Mouse (Mus musculus) heart, embryonic 12.5 days (tissue): ENCODE measurements around the gene Smurf1. TPM values are rescaled to one million over a fixed set of nuclear protein-coding genes. Genes with fewer than 3 reads are reported as not detected.
A peak's percentile ranks its signal among the peaks of the same experiment; 100 is the strongest.

ENCODE experiments used
- ATAC-seq: fragments of 200-750 bp; cut with Nextera tagmentation; 2 replicates; pipeline ENCODE4 v1.8.0; 2017; ENCODE audit warnings: moderate TSS enrichment, moderate library complexity; ENCODE audit not compliant: insufficient number of reproducible peaks, low FRiP score
- H3K27ac ChIP-seq: fragments of 300-500 bp; sonication (generic); 2 replicates; pipeline ENCODE4 v1.5.1; 2016; ENCODE audit warnings: mild to moderate bottlenecking, moderate library complexity; ENCODE audit not compliant: poor library complexity, severe bottlenecking
- H3K27me3 ChIP-seq: fragments of 300-500 bp; sonication (generic); replicated peaks from 2 replicates; pipeline ENCODE4 v1.6.1; 2016; ENCODE audit warnings: mild to moderate bottlenecking, moderate library complexity
- H3K36me3 ChIP-seq: fragments of 300-500 bp; sonication (generic); 2 replicates; pipeline ENCODE4 v1.6.1; 2016; ENCODE audit warnings: mild to moderate bottlenecking, moderate library complexity
- H3K4me1 ChIP-seq: fragments of 300-500 bp; sonication (generic); replicated peaks from 2 replicates; pipeline ENCODE4 v1.6.1; 2016; ENCODE audit warnings: mild to moderate bottlenecking
- H3K4me2 ChIP-seq: fragments of 300-500 bp; sonication (generic); 2 replicates; pipeline ENCODE4 v1.6.1; 2016; ENCODE audit warnings: mild to moderate bottlenecking, moderate library complexity
- H3K4me3 ChIP-seq: fragments of 300-500 bp; sonication (generic); 2 replicates; pipeline ENCODE4 v1.5.1; 2016; ENCODE audit warnings: mild to moderate bottlenecking
- H3K9ac ChIP-seq: fragments of 300-500 bp; sonication (generic); 2 replicates; pipeline ENCODE4 v1.6.1; 2016; ENCODE audit warnings: mild to moderate bottlenecking, moderate library complexity
- H3K9me3 ChIP-seq: fragments of 300-500 bp; sonication (generic); replicated peaks from 2 replicates; pipeline ENCODE4 v1.6.1; 2016; ENCODE audit warnings: mild to moderate bottlenecking, moderate library complexity
- WGBS: fragments of 180-500 bp; shearing (Covaris S2); methylation state at CpG from one replicate; pipeline ENCODE4 v1.1.7; 2016; 5-methylcytosine and 5-hydroxymethylcytosine counted together
- polyA plus RNA-seq: library from polyadenylated mRNA; unstranded; fragments of >200 nt; fragmentation: Nextera tagmentation; extraction: Ambion mirVana; gene quantifications from 2 replicates; pipeline ENCODE4 v1.2.1, GENCODE M21; 2016

Smurf1 gene
- polyA plus RNA-seq, 1 experiment from 2014 or later, result 18.7 TPM

DNA sequence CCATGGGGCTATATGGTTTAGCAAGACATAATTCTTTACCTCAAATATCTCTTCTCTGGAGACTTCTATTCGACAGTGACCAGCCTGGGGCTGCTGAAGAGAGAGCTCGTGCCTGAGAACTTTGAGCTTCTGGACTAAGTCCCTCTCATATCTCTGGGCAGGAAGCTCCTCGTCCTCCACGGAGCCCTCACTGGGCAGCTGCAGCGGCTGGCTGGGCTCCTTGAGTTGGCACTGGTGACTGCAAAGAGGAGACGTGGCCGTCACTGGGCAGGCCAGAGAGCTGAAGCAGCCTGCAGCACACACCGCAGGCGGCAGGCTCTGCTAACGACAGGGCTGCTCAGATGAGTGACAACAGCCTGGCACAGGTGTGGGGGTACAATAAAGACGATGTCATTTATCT, 74.4 kb downstream of the Smurf1 start:
- Histone ChIP-seq H3K9ac (no peak overlapping the region), H3K27ac (no peak overlapping the region), H3K4me1 (no peaks in the 10 kb centered on the region), H3K4me3 (no peak overlapping the region), H3K36me3 (peaks cover 93% of the 10 kb centered on the region), H3K9me3 (peaks cover 6% of the 10 kb centered on the region), H3K27me3 (no peaks in the 10 kb centered on the region), H3K4me2 (no peak overlapping the region)
- WGBS, result 80% methylated on average over 11 of the region's 11 CpGs
- ATAC-seq, result no peak

DNA sequence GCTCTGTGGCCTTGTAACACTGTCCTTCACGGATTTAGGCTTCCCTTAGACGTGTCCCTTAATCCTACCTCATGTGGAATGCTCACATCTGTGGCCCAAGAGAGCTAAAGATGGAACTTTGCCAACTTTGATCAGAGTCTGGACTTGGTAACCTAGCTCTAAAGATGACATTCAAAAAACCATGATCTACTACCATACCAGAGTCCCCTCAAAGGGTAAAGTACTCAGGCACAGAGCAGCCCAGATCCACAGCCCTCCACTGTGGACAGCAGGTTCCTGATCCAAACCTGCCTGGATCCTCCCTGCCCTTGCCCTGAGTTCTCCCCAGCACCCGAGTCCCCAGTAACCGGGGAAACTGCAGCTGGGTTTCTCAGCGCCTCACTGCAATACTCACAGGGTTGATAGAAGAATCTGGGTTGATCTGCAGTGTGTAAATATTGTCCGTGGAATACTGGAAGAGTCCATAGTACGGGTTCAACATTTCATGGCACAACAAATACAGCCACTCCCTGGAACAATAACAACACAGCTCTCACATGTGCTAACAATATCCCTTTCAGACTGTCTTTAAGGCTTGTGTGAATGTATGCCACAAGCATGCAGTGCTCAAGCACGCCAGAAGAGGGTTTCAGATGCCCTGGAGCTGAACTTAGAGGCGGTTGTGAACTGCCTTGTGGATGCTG, 79.5 kb downstream of the Smurf1 start:
- Histone ChIP-seq H3K36me3 (peaks cover 96% of the 10 kb centered on the region), H3K9me3 (peaks cover 6% of the 10 kb centered on the region), H3K4me3 (no peak overlapping the region), H3K27me3 (no peaks in the 10 kb centered on the region), H3K4me1 (peaks cover 16% of the 10 kb centered on the region), H3K27ac (0 out of 2 replicates have a peak overlapping the region, but pooled peaks have one; percentile 15), H3K9ac (no peak overlapping the region), H3K4me2 (no peak overlapping the region)
- 85% methylated on average over 9 of the region's 9 CpGs for WGBS
- ATAC-seq, result no peak

DNA sequence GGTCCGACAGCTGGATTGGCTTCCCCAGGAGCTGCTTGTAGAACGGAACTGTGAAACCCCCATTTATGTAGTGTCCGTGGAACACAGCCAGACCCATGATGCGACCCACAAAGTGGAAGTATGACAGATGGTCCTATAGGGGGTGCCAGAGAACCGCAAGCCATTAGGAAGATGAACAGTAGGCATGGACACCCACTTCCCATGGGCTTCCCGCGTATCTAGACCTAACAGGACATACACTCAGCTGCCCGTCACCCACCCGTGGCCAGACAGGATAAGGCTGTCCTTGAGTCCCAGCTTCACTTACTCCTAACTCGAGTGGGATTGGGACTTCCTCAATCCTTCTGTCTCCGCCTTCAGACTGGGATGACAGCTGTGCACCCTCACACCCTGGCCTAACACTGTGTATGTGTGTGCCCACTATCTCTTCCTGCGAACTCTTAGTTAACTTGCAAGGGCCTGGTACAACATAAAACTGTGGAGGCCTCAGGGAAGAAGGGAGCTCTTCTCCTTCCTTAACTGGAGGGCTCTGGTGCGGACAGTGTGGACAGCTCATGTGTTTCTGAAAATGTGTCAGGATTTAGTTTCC, 80.9 kb downstream of the Smurf1 start:
- no peak for ATAC-seq
- WGBS, result 73% methylated on average over 13 of the region's 13 CpGs

DNA sequence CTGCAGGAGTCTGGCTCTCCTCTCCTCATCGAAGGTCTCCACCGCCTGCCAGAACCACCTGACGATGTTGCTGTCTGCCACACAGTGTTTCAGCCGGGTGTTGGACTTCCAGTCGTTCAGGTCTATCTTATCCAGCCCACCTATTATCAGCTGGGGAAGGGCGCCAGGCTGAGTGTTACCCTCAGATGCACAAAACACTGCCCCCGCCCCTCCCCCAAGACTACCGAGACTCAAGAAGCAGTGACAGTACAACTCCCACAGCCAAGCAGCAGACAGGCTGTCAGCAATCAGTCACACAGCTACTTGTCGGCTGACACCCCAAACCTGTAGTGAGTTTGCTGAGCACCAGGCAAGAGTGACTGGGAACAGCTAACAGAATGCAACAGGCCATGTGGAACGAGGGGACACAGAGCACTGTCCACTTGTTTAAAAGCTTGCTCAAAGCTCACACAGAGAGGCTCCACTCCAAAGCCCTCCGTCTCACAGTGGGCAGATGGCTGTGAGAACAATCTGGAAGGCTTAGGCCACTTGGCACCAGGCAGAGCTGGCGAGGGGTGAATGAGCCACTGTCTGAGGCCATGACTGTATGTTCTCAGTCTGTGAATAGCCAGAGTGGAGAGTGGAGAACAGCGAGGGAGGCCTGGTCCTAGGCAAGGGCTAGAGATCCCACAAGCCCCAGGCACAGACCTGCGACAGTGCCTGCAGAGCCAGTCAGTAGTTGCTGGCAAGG, 83.8 kb downstream of the Smurf1 start:
- Histone ChIP-seq H3K27me3 (no peaks in the 10 kb centered on the region), H3K4me3 (no peak overlapping the region), H3K4me2 (no peak overlapping the region), H3K27ac (peak overlapping the region; percentile 9; the same call in 1 of the 2 replicates), H3K9ac (no peak overlapping the region), H3K4me1 (peaks cover 16% of the 10 kb centered on the region), H3K9me3 (0 out of 2 replicates have a peak, but pooled peaks cover 3% of the 10 kb centered on the region), H3K36me3 (peaks cover 99% of the 10 kb centered on the region)
- WGBS, result 46% methylated on average over 14 of the region's 14 CpGs
- ATAC-seq, result no peak

More for the DNA sequence above, 80.9 kb downstream of the Smurf1 start:
- Histone ChIP-seq H3K4me3 (no peak overlapping the region), H3K9ac (no peak overlapping the region), H3K4me2 (no peak overlapping the region), H3K36me3 (peaks cover 100% of the 10 kb centered on the region), H3K9me3 (peaks cover 6% of the 10 kb centered on the region), H3K27me3 (no peaks in the 10 kb centered on the region), H3K27ac (no peak overlapping the region), H3K4me1 (peaks cover 16% of the 10 kb centered on the region)

DNA sequence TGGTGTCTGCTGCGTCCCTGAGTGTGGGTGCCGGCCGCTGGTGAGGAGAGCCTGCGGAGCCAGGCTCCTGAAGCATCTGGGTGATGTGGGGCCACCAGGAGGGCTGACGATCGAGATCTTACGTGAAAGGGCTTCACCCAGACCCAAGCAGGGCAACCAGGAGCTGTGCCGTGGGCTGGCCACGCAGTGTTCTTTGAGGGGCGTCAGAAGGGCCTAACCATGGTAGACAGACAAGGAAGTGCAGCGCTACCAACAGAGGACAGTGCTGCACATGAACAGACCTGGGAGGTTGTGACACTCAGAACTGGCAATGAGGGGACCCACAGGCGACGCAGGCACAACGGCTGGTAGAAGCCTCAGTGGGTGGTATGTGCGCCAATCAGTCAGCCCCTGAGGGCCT, 88.6 kb downstream of the Smurf1 start:
- Histone ChIP-seq H3K9ac (no peak overlapping the region), H3K9me3 (no peaks in the 10 kb centered on the region), H3K36me3 (peaks cover 54% of the 10 kb centered on the region), H3K4me1 (peaks cover 16% of the 10 kb centered on the region), H3K4me3 (no peak overlapping the region), H3K27ac (no peak overlapping the region), H3K4me2 (no peak overlapping the region), H3K27me3 (no peaks in the 10 kb centered on the region)
- WGBS, result 90% methylated on average over 15 of the region's 15 CpGs
- no peak for ATAC-seq

DNA sequence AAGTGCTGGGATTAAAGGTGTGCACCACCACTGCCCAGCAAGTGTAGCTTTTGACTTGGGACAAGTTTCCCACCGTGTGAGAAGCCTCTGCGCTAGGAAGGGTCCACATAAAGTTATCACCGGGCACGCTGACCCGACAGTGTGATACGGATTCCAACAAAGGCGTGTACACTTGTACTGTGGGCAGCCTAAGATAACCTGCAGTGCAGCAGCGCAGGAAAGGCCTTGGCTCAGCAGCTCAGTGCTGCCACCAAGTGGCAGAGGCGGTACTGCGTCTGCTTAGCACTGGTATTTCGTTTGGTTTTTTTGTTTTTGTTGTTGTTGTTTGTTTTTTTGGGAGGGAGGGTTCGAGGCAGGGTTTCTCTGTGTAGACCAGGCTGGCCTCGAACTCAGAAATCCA, 89.8 kb downstream of the Smurf1 start:
- no peak overlapping the region for H3K4me2 ChIP-seq
- peaks cover 8% of the 10 kb centered on the region; the same call in 1 of the 2 replicates for H3K4me1 ChIP-seq
- H3K36me3 ChIP-seq, result peaks cover 43% of the 10 kb centered on the region
- H3K9me3 ChIP-seq, result no peaks in the 10 kb centered on the region
- H3K27me3 ChIP-seq, result no peaks in the 10 kb centered on the region
- H3K4me3 ChIP-seq, result no peak overlapping the region
- WGBS, result 5% methylated on average over 13 of the region's 13 CpGs
- no peak overlapping the region for H3K27ac ChIP-seq
- no peak for ATAC-seq
- no peak overlapping the region for H3K9ac ChIP-seq

DNA sequence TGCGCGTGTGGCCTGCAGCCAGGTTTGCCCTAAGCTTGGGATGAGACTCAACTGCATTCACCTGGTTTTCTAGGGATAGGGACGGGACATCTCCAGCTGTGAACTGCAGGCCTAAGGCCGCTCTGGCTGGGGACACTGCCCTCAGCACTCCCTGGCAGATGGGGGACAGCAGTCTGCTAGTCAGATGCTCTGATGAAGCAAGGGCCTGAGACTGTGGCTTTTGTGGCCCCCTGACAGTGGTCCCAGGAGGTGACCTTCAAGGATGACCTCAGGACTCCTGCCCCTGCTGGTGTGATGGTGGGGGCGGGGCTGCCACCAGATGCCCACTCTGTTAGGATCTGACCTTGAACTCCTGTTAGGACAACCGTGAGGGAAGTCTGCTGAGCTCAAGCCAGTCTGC, 90.4 kb downstream of the Smurf1 start:
- 80% methylated on average over 6 of the region's 6 CpGs for WGBS
- no peak overlapping the region for H3K9ac ChIP-seq
- H3K9me3 ChIP-seq, result no peaks in the 10 kb centered on the region
- no peak overlapping the region for H3K4me3 ChIP-seq
- no peak for ATAC-seq
- peaks cover 8% of the 10 kb centered on the region; the same call in 1 of the 2 replicates for H3K4me1 ChIP-seq
- H3K4me2 ChIP-seq, result no peak overlapping the region
- H3K27ac ChIP-seq, result no peak overlapping the region
- H3K36me3 ChIP-seq, result peaks cover 36% of the 10 kb centered on the region
- no peaks in the 10 kb centered on the region for H3K27me3 ChIP-seq

DNA sequence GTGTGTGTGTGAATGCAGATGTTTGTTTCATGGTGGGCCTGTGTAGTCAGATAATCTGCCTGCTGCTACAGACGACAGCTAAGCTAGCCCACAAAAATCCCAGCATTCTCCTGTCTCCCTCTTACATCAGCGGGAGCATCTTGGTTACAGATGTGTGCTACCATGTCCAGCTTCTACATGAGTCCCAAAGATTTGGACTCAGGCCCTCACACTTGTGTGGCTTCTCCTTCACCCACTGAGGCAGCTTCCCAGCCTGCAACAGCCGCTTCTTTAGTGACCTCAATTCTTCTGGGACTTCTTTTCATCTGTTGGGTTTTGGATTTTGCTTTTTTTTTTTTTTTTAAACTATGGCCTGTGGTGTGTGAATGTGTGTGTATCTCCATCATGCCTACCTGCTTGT, 92.8 kb downstream of the Smurf1 start:
- Histone ChIP-seq H3K4me2 (no peak overlapping the region), H3K9ac (no peak overlapping the region), H3K9me3 (no peaks in the 10 kb centered on the region), H3K27ac (no peak overlapping the region), H3K4me1 (peaks cover 8% of the 10 kb centered on the region; the same call in 1 of the 2 replicates), H3K36me3 (peaks cover 13% of the 10 kb centered on the region), H3K27me3 (no peaks in the 10 kb centered on the region), H3K4me3 (no peak overlapping the region)
- no peak for ATAC-seq
- 79% methylated on average over 3 of the region's 3 CpGs for WGBS

DNA sequence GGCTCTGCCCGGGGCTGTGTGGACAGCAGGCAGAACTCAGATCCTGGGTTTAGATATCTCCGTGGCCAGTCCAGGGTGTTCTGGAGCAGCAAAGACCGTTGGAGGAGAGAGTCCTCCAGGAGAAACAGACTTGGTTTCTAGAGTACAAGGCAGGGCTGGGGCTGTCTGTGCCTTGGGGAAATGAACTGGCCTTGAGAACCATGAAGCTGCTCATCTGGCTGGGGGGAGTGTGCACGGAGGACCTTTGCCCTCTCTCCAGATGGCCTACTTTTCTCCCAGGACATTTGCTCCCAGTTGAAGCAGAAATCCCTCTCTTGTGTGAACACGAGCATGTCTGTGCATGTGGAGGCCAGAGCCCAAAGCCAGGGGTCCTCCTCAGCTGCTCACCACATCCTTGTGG, 93.3 kb downstream of the Smurf1 start:
- H3K4me3 ChIP-seq, result no peak overlapping the region
- peaks cover 8% of the 10 kb centered on the region; the same call in 1 of the 2 replicates for H3K4me1 ChIP-seq
- ATAC-seq, result no peak
- WGBS, result 62% methylated on average over 5 of the region's 5 CpGs
- peaks cover 8% of the 10 kb centered on the region for H3K36me3 ChIP-seq
- no peaks in the 10 kb centered on the region for H3K9me3 ChIP-seq
- no peak overlapping the region for H3K27ac ChIP-seq
- H3K9ac ChIP-seq, result no peak overlapping the region
- no peak overlapping the region for H3K4me2 ChIP-seq
- no peaks in the 10 kb centered on the region for H3K27me3 ChIP-seq

DNA sequence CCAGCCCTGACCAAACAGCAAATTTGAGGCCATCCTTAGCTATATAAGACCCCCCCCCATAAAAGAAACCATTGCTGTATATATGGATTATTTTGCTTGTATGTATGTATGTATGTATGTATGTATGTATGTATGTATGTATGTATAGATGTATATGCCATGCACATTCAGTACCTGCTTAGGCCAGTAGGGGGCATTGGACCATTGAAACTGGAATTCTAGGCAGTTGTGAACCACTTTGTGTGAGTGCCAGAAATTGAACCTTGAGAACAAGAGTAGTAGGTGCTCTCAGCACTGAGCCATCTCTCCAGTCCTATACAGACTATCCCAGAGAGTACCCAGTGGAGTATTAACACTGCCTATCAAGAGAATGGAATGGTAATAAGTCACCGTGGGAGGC, 93.9 kb downstream of the Smurf1 start:
- ATAC-seq, result no peak
- WGBS, result 94% methylated on average over 1 of the region's 1 CpGs

DNA sequence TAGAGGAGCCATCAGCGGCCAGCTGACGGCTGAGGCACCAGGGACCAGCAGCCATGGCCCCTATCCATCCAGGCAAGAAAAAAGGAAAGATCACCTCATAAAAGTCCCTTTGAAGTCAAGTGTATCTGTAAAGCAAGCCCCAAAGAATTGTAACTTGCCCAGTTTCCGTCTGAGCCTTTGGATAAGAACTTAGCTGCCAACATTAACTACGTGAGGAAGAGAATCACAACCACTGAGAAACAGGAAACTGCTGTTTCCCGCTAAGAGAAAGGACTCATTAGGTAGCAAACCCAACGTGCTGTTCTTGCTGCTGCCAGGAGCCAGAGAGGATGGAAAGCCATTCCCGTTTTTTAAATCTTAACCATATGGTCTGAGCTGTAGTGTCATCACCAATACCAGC, 94.9 kb downstream of the Smurf1 start:
- no peak overlapping the region for H3K27ac ChIP-seq
- WGBS, result 60% methylated on average over 7 of the region's 7 CpGs

More for the DNA sequence above, 93.9 kb downstream of the Smurf1 start:
- Histone ChIP-seq H3K27ac (no peak overlapping the region), H3K36me3 (peaks cover 3% of the 10 kb centered on the region), H3K9ac (no peak overlapping the region), H3K9me3 (no peaks in the 10 kb centered on the region), H3K4me2 (no peak overlapping the region), H3K27me3 (no peaks in the 10 kb centered on the region), H3K4me1 (peaks cover 10% of the 10 kb centered on the region; the same call in 1 of the 2 replicates), H3K4me3 (no peak overlapping the region)

More for the DNA sequence above, 94.9 kb downstream of the Smurf1 start:
- Histone ChIP-seq H3K4me3 (no peak overlapping the region), H3K27me3 (no peaks in the 10 kb centered on the region), H3K9ac (no peak overlapping the region), H3K4me2 (no peak overlapping the region), H3K9me3 (no peaks in the 10 kb centered on the region), H3K36me3 (no peaks in the 10 kb centered on the region), H3K4me1 (peaks cover 12% of the 10 kb centered on the region; the same call in 1 of the 2 replicates)
- no peak for ATAC-seq
